Mouse (Mus musculus) CH12.LX (cell line): ENCODE data around the gene Zfp593. TPM values are rescaled to one million over a fixed set of nuclear protein-coding genes. Genes with fewer than 3 reads are reported as not detected.

Source experiments
- DNase-seq: peaks from one replicate; pipeline ENCODE4 v3.0.0-alpha.2; 2013; ENCODE audit errors: extremely low read depth
- H3K27ac ChIP-seq: 2 replicates; pipeline ENCODE4 v1.5.1; 2012; ENCODE audit warnings: low read depth, mild to moderate bottlenecking, control low read depth, moderate library complexity; ENCODE audit not compliant: insufficient read depth
- H3K27me3 ChIP-seq: replicated peaks from 2 replicates; pipeline ENCODE3; 2012; ENCODE audit warnings: inconsistent platforms
- H3K36me3 ChIP-seq, 2 experiments: replicated peaks in 1 of 2; 2 replicates each; pipeline versions ENCODE3 to v1.6.1; 2012; ENCODE audit warnings: inconsistent platforms in 1 of 2, low read length in 1 of 2, mild to moderate bottlenecking in 1 of 2, mixed read lengths in 1 of 2, moderate library complexity in 1 of 2; ENCODE audit not compliant: control insufficient read depth in 1 of 2, insufficient read depth in 1 of 2
- H3K4me1 ChIP-seq, 2 experiments: 2 replicates each; pipeline ENCODE4 v1.6.1; 2012; ENCODE audit warnings: inconsistent platforms in 1 of 2, moderate library complexity in 1 of 2; ENCODE audit not compliant: insufficient read depth in 2 of 2, control insufficient read depth in 1 of 2
- H3K4me2 ChIP-seq: 2 replicates; pipeline ENCODE4 v1.6.1; 2012; ENCODE audit warnings: low read depth, mild to moderate bottlenecking, control low read depth; ENCODE audit not compliant: poor library complexity, insufficient read depth, severe bottlenecking
- H3K4me3 ChIP-seq, 3 experiments: fragments of 150-350 bp in 1 of 3; sonication (generic) in 1 of 3; replicated peaks in 1 of 3; 2 replicates each; pipeline versions ENCODE3 to v1.5.1; 2011 to 2012; ENCODE audit warnings: low read depth in 2 of 3, low read length in 2 of 3, mild to moderate bottlenecking in 2 of 3, moderate library complexity in 2 of 3, control low read depth in 1 of 3, improper control_type of control experiment in 1 of 3, inconsistent platforms in 1 of 3, mixed read lengths in 1 of 3; ENCODE audit not compliant: poor library complexity in 1 of 3
- H3K79me2 ChIP-seq: replicated peaks from 2 replicates; pipeline ENCODE4 v1.6.1; 2012; ENCODE audit warnings: mild to moderate bottlenecking, moderate library complexity; ENCODE audit not compliant: control insufficient read depth, poor library complexity, insufficient read depth, severe bottlenecking; ENCODE audit errors: extremely low read depth
- H3K9ac ChIP-seq: 2 replicates; pipeline ENCODE4 v1.6.1; 2012; ENCODE audit warnings: low read depth, mild to moderate bottlenecking, control low read depth, moderate library complexity; ENCODE audit not compliant: insufficient read depth
- H3K9me3 ChIP-seq: replicated peaks from 2 replicates; pipeline ENCODE3; 2012; ENCODE audit warnings: low read length, inconsistent platforms, mixed read lengths
- BHLHE40 ChIP-seq: IDR thresholded peaks from 2 replicates; pipeline ENCODE4 v1.6.1; 2011; ENCODE audit warnings: mild to moderate bottlenecking, low read depth, low read length, improper control_type of control experiment
- CHD2 ChIP-seq: IDR thresholded peaks from 2 replicates; pipeline ENCODE4 v1.6.1; 2011; ENCODE audit warnings: low read length, improper control_type of control experiment
- CTCF ChIP-seq, 2 experiments: IDR thresholded peaks in 1 of 2; conservative IDR thresholded peaks in 1 of 2; 2 replicates each; pipeline ENCODE4 v1.5.1; 2011 to 2012; ENCODE audit warnings: low read depth in 2 of 2, low read length in 2 of 2, improper control_type of control experiment in 1 of 2, inconsistent platforms in 1 of 2, mild to moderate bottlenecking in 1 of 2, moderate library complexity in 1 of 2
- E2F4 ChIP-seq: IDR thresholded peaks from 2 replicates; pipeline ENCODE4 v1.6.1; 2011; ENCODE audit warnings: low read depth, low read length, improper control_type of control experiment; ENCODE audit not compliant: insufficient replicate concordance
- JUN ChIP-seq: IDR thresholded peaks from 2 replicates; pipeline ENCODE4 v1.6.1; 2011; ENCODE audit warnings: low read depth, mild to moderate bottlenecking, low read length, improper control_type of control experiment, moderate library complexity; ENCODE audit not compliant: insufficient read depth
- MXI1 ChIP-seq: IDR thresholded peaks from 2 replicates; pipeline ENCODE4 v1.6.1; 2011; ENCODE audit warnings: mild to moderate bottlenecking, low read depth, low read length, improper control_type of control experiment
- PAX5 ChIP-seq: IDR thresholded peaks from 2 replicates; pipeline ENCODE4 v1.6.1; 2012; ENCODE audit warnings: low read length, inconsistent platforms, mixed read lengths
- SMC3 ChIP-seq: IDR thresholded peaks from 2 replicates; pipeline ENCODE4 v1.6.1; 2011; ENCODE audit warnings: low read depth, low read length, improper control_type of control experiment
- TBP ChIP-seq: conservative IDR thresholded peaks from 2 replicates; pipeline ENCODE4 v1.6.1; 2011; ENCODE audit warnings: low read depth, low read length, improper control_type of control experiment
- UBTF ChIP-seq: IDR thresholded peaks from 2 replicates; pipeline ENCODE4 v1.6.1; 2012; ENCODE audit warnings: low read depth, mild to moderate bottlenecking, inconsistent platforms, low read length, improper control_type of control experiment, moderate library complexity
- ZC3H11A ChIP-seq: IDR thresholded peaks from 2 replicates; pipeline ENCODE4 v1.6.1; 2012; ENCODE audit warnings: low read depth, mild to moderate bottlenecking, inconsistent platforms, low read length, improper control_type of control experiment
- ZKSCAN1 ChIP-seq: IDR thresholded peaks from 2 replicates; pipeline ENCODE4 v1.6.1; 2012; ENCODE audit warnings: low read depth, inconsistent platforms, low read length, improper control_type of control experiment, borderline replicate concordance
- dilution Hi-C: fragments of 300-500 bp; cut with MboI; formaldehyde crosslinking; loops from 2 replicates; pipeline ENCODE4 v1.14.3; 2020; ENCODE audit warnings: low sequenced_read_pairs; ENCODE audit not compliant: extremely low pct_unique_long_range_greater_than_20kb, extremely low pct_ligation_motif_present
- in situ Hi-C: fragments of 300-500 bp; cut with MboI; formaldehyde crosslinking; loops from 3 replicates; pipeline ENCODE4 v1.14.3; 2019; ENCODE audit warnings: low sequenced_read_pairs, low pct_ligation_motif_present, low pct_unique_long_range_greater_than_20kb, mixed read lengths
- polyA plus RNA-seq: library from polyadenylated mRNA; unstranded; fragments of >175 nt; gene quantifications from 2 replicates; pipeline ENCODE4 v1.2.1, GENCODE M21; 2012; ENCODE audit warnings: low read depth; ENCODE audit not compliant: insufficient read length
- total RNA-seq, 2 experiments: library from RNA; depleted of rRNA; stranded (reverse); fragments of 300-350 nt in 1 of 2; fragments of >200 nt in 1 of 2; gene quantifications; 2 replicates each; pipeline ENCODE4 v1.2.3; 2012 to 2014

Gene Zfp593
- total and polyA plus RNA-seq, 3 experiments, result 28.9 to 34.7 (median 29.1) TPM

- H3K4me2 ChIP-seq, result no peak overlapping the region
- no peak for DNase-seq
- dilution Hi-C loops, result no loop called here
- no peak for TF ChIP-seq CHD2
- TF ChIP-seq, all 38 proteins: peak for 0
- Histone ChIP-seq H3K36me3 (no peaks in the 10 kb centered on the region), H3K4me3 (no peak overlapping the region), H3K9ac (no peak overlapping the region), H3K79me2 (no peaks in the 10 kb centered on the region), H3K9me3 (no peaks in the 10 kb centered on the region), H3K4me1 (no peaks in the 10 kb centered on the region), H3K27ac (no peak overlapping the region), H3K27me3 (peaks cover 30% of the 10 kb centered on the region)
- in situ Hi-C loops, result no loop called here
Measured at GRCm38 (mm10) chr4:134230431-134230830, 15.0 kb downstream of the Zfp593 start.

GRCm38 (mm10) chr4:134227194-134227593 lies 18.2 kb downstream of the Zfp593 start, which contains the start of gene Catsper4:
TSS of gene Catsper4 (minus strand) at chr4:134227383.
- Histone ChIP-seq H3K27me3 (peaks cover 29% of the 10 kb centered on the region), H3K36me3 (no peaks in the 10 kb centered on the region), H3K79me2 (no peaks in the 10 kb centered on the region), H3K27ac (no peak within 1 kb of the TSS), H3K9me3 (peaks cover 3% of the 10 kb centered on the region), H3K4me3 (no peak within 1 kb of the TSS), H3K4me2 (no peak within 1 kb of the TSS), H3K9ac (no peak within 1 kb of the TSS), H3K4me1 (no peaks in the 10 kb centered on the region; a peak in 1 of 4 replicates)
- no peak for TF ChIP-seq MXI1
- TF ChIP-seq CTCF (conservative IDR thresholded peaks at IDR 0.05 in 1 of 2, IDR thresholded peaks at IDR 0.05 in 1 of 2; ENCODE audit: low read depth in 2 of 2, low read length in 2 of 2), result peak in 1 of 2 experiments; percentile 48; a peak in 2 of 4 replicates
- peak; percentile 37 for TF ChIP-seq SMC3
- no peak for DNase-seq
- dilution Hi-C loops (no loop called here), in situ Hi-C loops (loop anchor here (5.0 kb wide), 1 partner anchor 40 kb away; the partner anchor contains the start of gene Cep85)

- H3K4me2 ChIP-seq, result no peak overlapping the region
- no peak overlapping the region for H3K4me3 ChIP-seq
- TF ChIP-seq BHLHE40, result no peak
- TF ChIP-seq E2F4, result no peak
- no peak for TF ChIP-seq TBP
- TF ChIP-seq JUN, result no peak
- TF ChIP-seq ZC3H11A, result no peak
- no peak for TF ChIP-seq ZKSCAN1
- TF ChIP-seq CHD2, result no peak
- TF ChIP-seq UBTF, result no peak
- no peak for TF ChIP-seq PAX5
- H3K27ac ChIP-seq, result no peak overlapping the region
- no peaks in the 10 kb centered on the region; a peak in 1 of 4 replicates for H3K4me1 ChIP-seq
- dilution Hi-C loops, result no loop called here
- no peaks in the 10 kb centered on the region for H3K36me3 ChIP-seq
- no peak for DNase-seq
- in situ Hi-C loops, result no loop called here
- peaks cover 25% of the 10 kb centered on the region for H3K27me3 ChIP-seq
- H3K79me2 ChIP-seq, result no peaks in the 10 kb centered on the region
- H3K9me3 ChIP-seq, result peaks cover 3% of the 10 kb centered on the region
- H3K9ac ChIP-seq, result no peak overlapping the region
Measured at GRCm38 (mm10) chr4:134222793-134223600, 22.4 kb downstream of the Zfp593 start.
